Mouse (Mus musculus): ENCODE measurements around the gene Klf6. TPM values are rescaled to one million over a fixed set of nuclear protein-coding genes. Genes with fewer than 3 reads are reported as not detected.

Gene Klf6
- polyA plus RNA-seq, 1 experiment from 2014 or later = 83.5 TPM

DNA sequence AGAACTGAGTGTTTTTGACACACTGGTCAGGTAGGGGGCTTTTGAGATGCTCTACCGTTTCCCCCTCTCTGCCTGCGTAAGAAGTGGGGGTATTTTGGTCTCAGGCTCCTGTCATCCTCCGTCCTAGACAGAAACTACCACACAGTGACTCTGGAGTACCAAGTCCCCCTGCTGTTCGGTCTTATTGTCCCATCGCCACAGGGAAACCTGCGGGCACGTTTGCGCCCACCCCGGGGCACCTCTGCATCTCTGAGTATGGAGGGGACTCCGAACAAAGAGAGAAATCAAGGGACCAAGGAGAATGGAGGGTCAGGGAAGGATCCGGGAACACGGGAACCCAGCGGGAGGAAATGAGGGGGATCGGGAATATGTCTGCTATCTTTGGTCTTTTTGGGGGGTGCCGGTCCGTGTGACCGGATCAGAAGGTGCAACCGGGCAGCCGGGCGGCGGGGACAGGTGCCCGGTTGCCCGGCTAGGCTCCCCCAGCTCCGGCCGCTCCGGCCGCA, 578 bp upstream of the Klf6 start:
- ATAC-seq (ENCODE audit: low read depth) = peak; percentile 52
- Histone ChIP-seq H3K9me3 (ENCODE audit: control insufficient read depth, low read length) (no peaks in the 10 kb centered on the region), H3K36me3 (ENCODE audit: control insufficient read depth, insufficient read depth, low read length) (peaks cover 4% of the 10 kb centered on the region), H3K4me1 (ENCODE audit: control insufficient read depth, insufficient read depth, low read length) (peaks cover 9% of the 10 kb centered on the region), H3K27me3 (ENCODE audit: control insufficient read depth, insufficient read depth, low read length) (peaks cover 3% of the 10 kb centered on the region; the same call in 1 of the 2 replicates), H3K4me2 (ENCODE audit: low read depth, low read length) (peak overlapping the region; percentile 82), H3K9ac (replicated peaks; ENCODE audit: low read depth, low read length) (peak overlapping the region; percentile 88), H3K27ac (ENCODE audit: low read depth, low read length) (peak overlapping the region; percentile 100), H3K4me3 (ENCODE audit: low read depth, low read length) (peak overlapping the region; percentile 69)
- 0% methylated on average over 27 of the region's 27 CpGs for WGBS

DNA sequence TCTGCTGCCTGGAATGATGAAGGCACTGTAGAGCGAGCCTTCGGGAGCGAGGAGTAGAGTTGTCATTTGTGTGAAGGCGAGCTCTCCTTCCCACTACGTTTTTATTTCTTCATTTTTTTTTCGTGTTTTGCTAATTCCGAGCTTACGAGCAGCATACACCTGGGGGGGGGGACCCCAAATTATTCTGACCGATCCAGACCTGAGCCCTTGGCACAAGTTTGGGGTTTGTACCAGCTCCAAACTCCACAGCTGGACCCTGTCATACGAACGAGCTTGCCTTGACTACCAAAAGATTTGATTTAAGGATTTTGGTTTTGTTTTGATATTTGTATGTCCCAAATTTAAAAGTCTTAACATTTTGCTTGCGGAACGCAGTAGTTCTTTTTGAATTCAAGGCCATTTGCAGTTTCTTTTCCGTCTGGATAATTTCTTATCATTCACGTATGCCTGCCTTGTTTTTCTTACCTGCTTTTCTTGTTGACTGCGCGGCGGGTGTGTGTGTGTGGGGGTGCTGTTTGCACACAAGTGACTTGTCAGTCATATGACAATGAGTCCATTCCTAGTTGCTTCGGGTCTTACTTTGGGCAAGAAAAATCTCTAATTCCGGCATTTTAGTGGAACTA, 832 bp downstream of the Klf6 start:
- peak overlapping the region; percentile 63 for H3K9ac ChIP-seq (replicated peaks; ENCODE audit: low read depth, low read length)
- H3K4me3 ChIP-seq (ENCODE audit: low read depth, low read length) = peak overlapping the region; percentile 69
- peak overlapping the region; percentile 95 for H3K27ac ChIP-seq (ENCODE audit: low read depth, low read length)
- under 1% methylated on average over 20 of the region's 20 CpGs for WGBS
- H3K4me1 ChIP-seq (ENCODE audit: control insufficient read depth, insufficient read depth, low read length) = peaks cover 14% of the 10 kb centered on the region
- peaks cover 18% of the 10 kb centered on the region for H3K36me3 ChIP-seq (ENCODE audit: control insufficient read depth, insufficient read depth, low read length)
- H3K4me2 ChIP-seq (ENCODE audit: low read depth, low read length) = peak overlapping the region; percentile 66
- ATAC-seq (ENCODE audit: low read depth) = 0 out of 2 replicates have a peak, but pooled peaks have one; percentile 0
- H3K27me3 ChIP-seq (ENCODE audit: control insufficient read depth, insufficient read depth, low read length) = peaks cover 3% of the 10 kb centered on the region; the same call in 1 of the 2 replicates
- H3K9me3 ChIP-seq (ENCODE audit: control insufficient read depth, low read length) = no peaks in the 10 kb centered on the region

DNA sequence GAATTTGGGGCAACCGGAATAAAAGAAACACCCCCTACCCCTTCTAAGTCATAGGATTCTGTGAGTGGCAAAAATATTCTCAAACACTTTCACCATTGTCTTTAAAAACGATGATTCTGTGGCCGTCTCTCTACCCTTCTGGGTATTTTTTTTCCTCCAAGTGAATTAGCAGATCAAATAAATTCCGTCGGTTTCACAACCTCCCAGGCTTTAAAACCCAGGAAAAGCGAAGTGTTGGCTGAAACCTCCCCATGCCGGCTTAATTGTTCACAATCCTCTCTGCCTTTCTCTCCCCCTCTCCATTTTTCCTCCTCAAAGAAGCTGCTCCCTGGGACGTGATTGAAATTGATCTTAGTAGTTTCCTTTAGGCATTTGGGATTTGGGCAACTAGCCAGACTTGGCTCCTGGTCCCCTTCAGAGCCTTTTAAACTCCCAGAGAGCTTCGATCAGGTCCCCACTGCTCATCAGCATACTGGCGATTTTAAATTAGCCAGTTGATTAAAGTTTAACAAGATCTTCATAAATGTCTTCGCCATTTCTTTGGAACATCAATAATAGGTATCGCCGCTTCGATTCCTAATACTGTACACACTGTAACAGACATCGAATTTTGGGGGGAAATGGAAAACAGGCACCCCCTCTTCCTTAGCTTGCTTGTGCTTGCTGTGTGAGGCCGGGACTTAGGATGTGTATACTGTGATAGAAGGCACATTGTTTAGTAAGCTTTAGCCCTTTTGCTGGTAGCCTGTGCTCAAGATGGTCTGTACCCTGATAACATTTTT, 1.5 kb downstream of the Klf6 start:
- no peak for ATAC-seq (ENCODE audit: low read depth)
- peak overlapping the region; percentile 69 for H3K4me3 ChIP-seq (ENCODE audit: low read depth, low read length)
- peaks cover 14% of the 10 kb centered on the region for H3K4me1 ChIP-seq (ENCODE audit: control insufficient read depth, insufficient read depth, low read length)
- no peaks in the 10 kb centered on the region for H3K9me3 ChIP-seq (ENCODE audit: control insufficient read depth, low read length)
- peaks cover 3% of the 10 kb centered on the region; the same call in 1 of the 2 replicates for H3K27me3 ChIP-seq (ENCODE audit: control insufficient read depth, insufficient read depth, low read length)
- peak overlapping the region; percentile 95 for H3K27ac ChIP-seq (ENCODE audit: low read depth, low read length)
- peak overlapping the region; percentile 63 for H3K9ac ChIP-seq (replicated peaks; ENCODE audit: low read depth, low read length)
- peak overlapping the region; percentile 66 for H3K4me2 ChIP-seq (ENCODE audit: low read depth, low read length)
- WGBS = 3% methylated on average over 16 of the region's 16 CpGs
- H3K36me3 ChIP-seq (ENCODE audit: control insufficient read depth, insufficient read depth, low read length) = peaks cover 22% of the 10 kb centered on the region

DNA sequence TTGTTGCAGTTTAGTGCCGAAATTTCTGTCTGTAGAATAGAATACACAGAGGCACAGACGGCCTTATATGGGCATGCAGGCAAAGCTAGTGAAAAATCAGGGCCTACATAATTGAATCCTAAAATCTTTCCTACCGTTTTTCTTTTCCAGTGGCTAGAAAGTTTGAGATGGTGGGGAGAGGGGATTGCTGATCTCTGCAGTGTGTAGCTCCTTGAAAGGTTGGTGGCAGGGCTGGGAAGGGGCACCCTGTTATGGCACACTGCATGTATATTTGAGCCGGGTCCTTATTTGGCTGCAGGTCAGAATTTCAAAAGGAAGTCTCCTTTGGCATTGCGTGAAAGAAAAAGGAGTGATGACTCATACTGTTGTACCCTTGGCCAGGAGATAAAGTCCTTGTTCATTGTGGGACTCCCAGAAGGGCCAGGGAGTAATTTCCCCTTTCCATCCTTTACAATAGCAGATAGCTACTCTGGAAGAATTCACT, 2.2 kb downstream of the Klf6 start:
- peak overlapping the region; percentile 95 for H3K27ac ChIP-seq (ENCODE audit: low read depth, low read length)
- no peak for ATAC-seq (ENCODE audit: low read depth)
- H3K9ac ChIP-seq (replicated peaks; ENCODE audit: low read depth, low read length) = peak overlapping the region; percentile 63
- peak overlapping the region; percentile 69 for H3K4me3 ChIP-seq (ENCODE audit: low read depth, low read length)
- H3K4me2 ChIP-seq (ENCODE audit: low read depth, low read length) = peak overlapping the region; percentile 66
- 2% methylated on average over 5 of the region's 5 CpGs for WGBS
- H3K9me3 ChIP-seq (ENCODE audit: control insufficient read depth, low read length) = no peaks in the 10 kb centered on the region
- H3K36me3 ChIP-seq (ENCODE audit: control insufficient read depth, insufficient read depth, low read length) = peaks cover 22% of the 10 kb centered on the region
- H3K27me3 ChIP-seq (ENCODE audit: control insufficient read depth, insufficient read depth, low read length) = peaks cover 3% of the 10 kb centered on the region; the same call in 1 of the 2 replicates
- H3K4me1 ChIP-seq (ENCODE audit: control insufficient read depth, insufficient read depth, low read length) = peaks cover 14% of the 10 kb centered on the region

DNA sequence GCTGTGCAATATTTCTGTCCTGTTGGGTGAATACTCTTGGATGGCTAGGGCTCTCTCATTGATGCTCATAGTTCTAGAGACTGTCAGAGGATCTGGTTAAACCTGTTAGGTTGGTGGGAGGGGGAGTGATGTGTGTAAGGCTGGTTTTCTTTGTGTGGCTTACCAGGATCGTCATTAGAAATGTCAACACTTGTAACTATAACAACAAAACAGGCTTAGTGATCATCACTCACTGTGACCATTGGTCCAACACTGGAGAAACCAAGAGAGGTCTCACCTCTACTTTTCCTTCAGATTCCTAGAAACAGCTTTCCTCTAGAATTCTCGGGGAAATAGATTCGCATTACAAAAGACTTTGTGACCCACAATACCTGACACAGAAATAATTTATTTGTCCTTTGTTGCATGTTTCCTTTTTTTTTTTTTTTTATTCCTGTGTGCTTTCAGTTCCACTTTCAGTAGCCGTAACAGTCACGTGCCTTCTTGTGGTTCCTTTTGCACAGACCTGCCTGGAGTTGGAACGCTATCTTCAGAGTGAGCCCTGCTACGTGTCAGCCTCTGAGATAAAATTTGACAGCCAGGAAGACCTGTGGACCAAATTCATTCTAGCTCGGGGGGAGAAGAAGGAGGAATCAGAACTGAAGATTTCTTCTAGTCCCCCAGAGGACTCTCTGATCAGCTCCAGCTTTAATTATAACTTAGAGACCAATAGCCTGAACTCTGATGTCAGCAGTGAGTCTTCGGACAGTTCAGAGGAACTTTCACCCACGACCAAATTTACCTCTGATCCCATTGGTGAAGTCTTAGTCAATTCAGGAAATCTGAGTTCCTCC, 3.2 kb downstream of the Klf6 start:
- H3K27me3 ChIP-seq (ENCODE audit: control insufficient read depth, insufficient read depth, low read length) = peaks cover 3% of the 10 kb centered on the region; the same call in 1 of the 2 replicates
- peaks cover 14% of the 10 kb centered on the region for H3K4me1 ChIP-seq (ENCODE audit: control insufficient read depth, insufficient read depth, low read length)
- H3K4me3 ChIP-seq (ENCODE audit: low read depth, low read length) = peak overlapping the region; percentile 69
- H3K9ac ChIP-seq (replicated peaks; ENCODE audit: low read depth, low read length) = peak overlapping the region; percentile 63
- no peaks in the 10 kb centered on the region for H3K9me3 ChIP-seq (ENCODE audit: control insufficient read depth, low read length)
- no peak overlapping the region for H3K27ac ChIP-seq (ENCODE audit: low read depth, low read length)
- no peak for ATAC-seq (ENCODE audit: low read depth)
- H3K4me2 ChIP-seq (ENCODE audit: low read depth, low read length) = peak overlapping the region; percentile 66
- H3K36me3 ChIP-seq (ENCODE audit: control insufficient read depth, insufficient read depth, low read length) = peaks cover 22% of the 10 kb centered on the region
- WGBS = 48% methylated on average over 10 of the region's 10 CpGs

DNA sequence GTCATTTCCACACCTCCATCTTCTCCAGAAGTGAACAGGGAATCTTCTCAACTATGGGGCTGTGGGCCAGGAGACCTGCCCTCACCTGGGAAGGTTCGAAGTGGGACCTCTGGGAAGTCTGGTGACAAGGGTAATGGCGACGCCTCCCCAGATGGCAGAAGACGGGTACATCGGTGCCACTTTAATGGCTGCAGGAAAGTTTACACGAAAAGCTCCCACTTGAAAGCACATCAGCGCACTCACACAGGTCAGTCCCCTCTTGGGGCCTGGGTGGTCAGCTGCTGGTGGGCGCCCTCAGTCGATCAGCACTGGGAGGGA, 3.8 kb downstream of the Klf6 start:
- Histone ChIP-seq H3K4me3 (ENCODE audit: low read depth, low read length) (peak overlapping the region; percentile 69; the same call in 1 of the 2 replicates), H3K9me3 (ENCODE audit: control insufficient read depth, low read length) (no peaks in the 10 kb centered on the region), H3K9ac (replicated peaks; ENCODE audit: low read depth, low read length) (no peak overlapping the region), H3K4me2 (ENCODE audit: low read depth, low read length) (peak overlapping the region; percentile 66), H3K27ac (ENCODE audit: low read depth, low read length) (no peak overlapping the region), H3K4me1 (ENCODE audit: control insufficient read depth, insufficient read depth, low read length) (peaks cover 14% of the 10 kb centered on the region), H3K27me3 (ENCODE audit: control insufficient read depth, insufficient read depth, low read length) (peaks cover 3% of the 10 kb centered on the region; the same call in 1 of the 2 replicates), H3K36me3 (ENCODE audit: control insufficient read depth, insufficient read depth, low read length) (peaks cover 22% of the 10 kb centered on the region)
- ATAC-seq (ENCODE audit: low read depth) = no peak
- 93% methylated on average over 9 of the region's 9 CpGs for WGBS

DNA sequence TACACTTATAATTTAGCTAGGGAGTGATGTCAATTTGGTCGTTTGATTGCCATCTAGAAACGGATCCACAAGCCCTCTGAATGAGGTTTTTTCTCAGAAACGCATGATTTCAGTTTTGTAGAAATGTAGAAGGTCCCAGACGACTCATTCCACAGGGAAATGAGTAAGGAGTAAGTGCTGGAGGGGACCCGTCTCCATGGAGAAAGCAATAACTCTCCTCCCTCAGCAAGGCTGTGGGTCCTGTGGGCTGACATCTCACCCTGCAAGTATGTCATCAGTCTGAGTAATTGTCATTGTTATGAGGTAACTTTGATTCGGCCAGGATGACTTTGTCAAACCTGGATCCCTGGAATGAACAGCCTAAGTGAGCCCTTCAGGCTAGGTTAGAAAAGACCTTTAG, 4.8 kb downstream of the Klf6 start:
- H3K27me3 ChIP-seq (ENCODE audit: control insufficient read depth, insufficient read depth, low read length) = peaks cover 3% of the 10 kb centered on the region; the same call in 1 of the 2 replicates
- no peak overlapping the region for H3K27ac ChIP-seq (ENCODE audit: low read depth, low read length)
- peak overlapping the region; percentile 12; the same call in 1 of the 2 replicates for H3K4me3 ChIP-seq (ENCODE audit: low read depth, low read length)
- peaks cover 14% of the 10 kb centered on the region for H3K4me1 ChIP-seq (ENCODE audit: control insufficient read depth, insufficient read depth, low read length)
- peaks cover 22% of the 10 kb centered on the region for H3K36me3 ChIP-seq (ENCODE audit: control insufficient read depth, insufficient read depth, low read length)
- WGBS = 74% methylated on average over 6 of the region's 6 CpGs
- peak overlapping the region; percentile 66 for H3K4me2 ChIP-seq (ENCODE audit: low read depth, low read length)
- no peaks in the 10 kb centered on the region for H3K9me3 ChIP-seq (ENCODE audit: control insufficient read depth, low read length)
- ATAC-seq (ENCODE audit: low read depth) = no peak
- no peak overlapping the region for H3K9ac ChIP-seq (replicated peaks; ENCODE audit: low read depth, low read length)

DNA sequence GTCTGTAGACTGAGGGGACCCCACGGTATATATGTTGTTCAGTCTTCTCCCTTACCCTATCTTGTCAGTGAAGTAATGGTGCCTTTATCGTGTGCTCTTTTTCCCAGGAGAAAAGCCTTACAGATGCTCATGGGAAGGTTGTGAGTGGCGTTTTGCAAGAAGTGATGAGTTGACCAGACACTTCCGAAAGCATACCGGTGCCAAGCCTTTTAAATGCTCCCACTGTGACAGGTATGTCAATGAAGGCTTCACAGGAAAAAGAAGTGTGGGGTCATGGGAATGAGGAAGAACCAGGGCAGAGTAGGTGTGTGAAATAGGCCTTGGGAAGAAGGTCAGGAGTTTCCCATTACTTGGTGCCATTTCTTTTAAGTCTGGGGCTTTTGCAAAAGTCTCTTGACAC, 5.2 kb downstream of the Klf6 start:
- Histone ChIP-seq H3K9ac (replicated peaks; ENCODE audit: low read depth, low read length) (no peak overlapping the region), H3K36me3 (ENCODE audit: control insufficient read depth, insufficient read depth, low read length) (peaks cover 22% of the 10 kb centered on the region), H3K4me1 (ENCODE audit: control insufficient read depth, insufficient read depth, low read length) (peaks cover 14% of the 10 kb centered on the region), H3K4me3 (ENCODE audit: low read depth, low read length) (no peak overlapping the region), H3K27me3 (ENCODE audit: control insufficient read depth, insufficient read depth, low read length) (peaks cover 3% of the 10 kb centered on the region; the same call in 1 of the 2 replicates), H3K27ac (ENCODE audit: low read depth, low read length) (no peak overlapping the region), H3K9me3 (ENCODE audit: control insufficient read depth, low read length) (no peaks in the 10 kb centered on the region), H3K4me2 (ENCODE audit: low read depth, low read length) (peak overlapping the region; percentile 66; the same call in 1 of the 2 replicates)
- no peak for ATAC-seq (ENCODE audit: low read depth)
- WGBS = 92% methylated on average over 5 of the region's 5 CpGs
